Mouse (Mus musculus) spleen, adult 12 weeks (tissue): ENCODE data around the gene Bag2.
"Not testable (repeated sequence)": the region's sequence is repeated elsewhere in the genome, so short reads cannot be mapped to it uniquely, and the experiment has no call there.

Source experiments
- DNase-seq: peaks from one replicate; pipeline ENCODE4 v3.0.0; 2022; ENCODE audit warnings: low spot score

Bag2 gene

GRCm38 (mm10) chr1:33749709-33750108 lies 7.9 kb downstream of the Bag2 start:
- not testable (repeated sequence) for DNase-seq

GRCm38 (mm10) chr1:33749109-33749508 lies 8.5 kb downstream of the Bag2 start:
- no peak for DNase-seq

- no peak for DNase-seq
These were observed 11.7 kb downstream of the Bag2 start for GRCm38 (mm10) chr1:33745901-33746300.

GRCm38 (mm10) chr1:33744815-33745214 lies 12.8 kb downstream of the Bag2 start:
- not testable (repeated sequence) for DNase-seq

- peak; percentile 17 for DNase-seq
These were observed 14.7 kb downstream of the Bag2 start for GRCm38 (mm10) chr1:33742903-33743302.

- DNase-seq, result peak; percentile 51
These were observed 18.3 kb downstream of the Bag2 start for GRCm38 (mm10) chr1:33739302-33739701.

GRCm38 (mm10) chr1:33738681-33739278 lies 18.8 kb downstream of the Bag2 start:
- no peak for DNase-seq

GRCm38 (mm10) chr1:33738281-33738680 lies 19.3 kb downstream of the Bag2 start:
- DNase-seq, result no peak

GRCm38 (mm10) chr1:33734001-33734685 lies 23.5 kb downstream of the Bag2 start:
- no peak for DNase-seq

GRCm38 (mm10) chr1:33733044-33733443 lies 24.6 kb downstream of the Bag2 start:
- DNase-seq, result no peak

GRCm38 (mm10) chr1:33725086-33725485 lies 32.5 kb downstream of the Bag2 start:
- no peak for DNase-seq

GRCm38 (mm10) chr1:33724516-33724915 lies 33.1 kb downstream of the Bag2 start:
- DNase-seq, result no peak

GRCm38 (mm10) chr1:33721020-33721419 lies 36.6 kb downstream of the Bag2 start:
- DNase-seq, result no peak

- DNase-seq, result peak; percentile 12
These were observed 37.4 kb downstream of the Bag2 start for GRCm38 (mm10) chr1:33720231-33720630.

- peak; percentile 64 for DNase-seq
These were observed 37.8 kb downstream of the Bag2 start, which contains the start of gene Rab23 for GRCm38 (mm10) chr1:33719733-33720225. Rab23 (plus strand) TSS chr1:33719887.

GRCm38 (mm10) chr1:33717636-33718035 lies 40.0 kb downstream of the Bag2 start:
- DNase-seq, result no peak

- DNase-seq, result no peak
These were observed 42.8 kb downstream of the Bag2 start for GRCm38 (mm10) chr1:33714796-33715195.

- no peak for DNase-seq
These were observed 45.6 kb downstream of the Bag2 start for GRCm38 (mm10) chr1:33712026-33712425.

- no peak for DNase-seq
These were observed 48.0 kb downstream of the Bag2 start for GRCm38 (mm10) chr1:33709615-33710014.

- DNase-seq, result no peak
These were observed 56.4 kb downstream of the Bag2 start for GRCm38 (mm10) chr1:33701244-33701643.

- no peak for DNase-seq
These were observed 61.6 kb downstream of the Bag2 start for GRCm38 (mm10) chr1:33696016-33696415.
